Mouse (Mus musculus): ENCODE measurements at regions not wholly inside any gene's neighbourhood (a gene's known extent, or its start where the extent isn't known, plus 50 kb on each side); places are given as distances from the start of the nearest gene placed in this dataset.

DNA sequence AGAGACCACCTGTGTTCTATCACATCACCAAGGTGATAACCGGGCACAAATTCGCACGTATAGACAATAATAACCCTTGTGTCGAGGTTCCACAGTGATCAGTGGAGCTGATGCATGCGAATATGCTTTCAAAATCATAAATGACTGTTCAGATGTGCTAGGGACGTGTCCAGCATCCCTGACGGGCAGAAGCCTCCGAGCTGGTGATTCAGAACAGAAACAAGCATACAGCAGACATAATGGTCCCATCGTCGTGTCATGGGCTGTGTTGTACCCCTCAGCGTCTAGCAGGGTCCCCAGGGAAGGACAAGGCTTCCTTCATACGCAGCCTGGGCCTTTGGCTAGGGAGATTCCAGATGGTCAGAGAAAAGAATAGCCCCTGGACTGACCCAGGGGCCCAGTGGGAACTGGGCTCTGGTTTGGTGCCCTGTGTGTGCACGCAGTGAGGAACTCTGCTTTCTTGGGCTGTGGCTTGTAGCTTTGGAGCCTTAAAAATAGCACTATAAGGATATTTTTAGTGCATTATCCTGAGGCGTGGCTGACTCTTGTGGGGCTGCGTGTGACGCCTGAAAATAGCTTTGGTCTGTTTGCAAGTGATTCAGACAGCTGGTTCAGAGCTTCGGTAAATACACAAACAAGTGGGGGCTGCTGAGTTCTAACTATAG is 137.3 kb downstream of the Fam43a start:
- no peak for TF ChIP-seq POLR2A (IDR thresholded peaks at IDR 0.05; ENCODE audit: low read depth, low read length)
- TF ChIP-seq CTCF (IDR thresholded peaks at IDR 0.05; ENCODE audit: extremely low read depth, insufficient read depth, insufficient read length, insufficient replicate concordance) = no peak

Measured in spleen, adult 2 months (tissue).